Mouse (Mus musculus) hindbrain, embryonic 12.5 days (tissue): ENCODE results near the gene Ptprk. TPM values are rescaled to one million over a fixed set of nuclear protein-coding genes. Genes with fewer than 3 reads are reported as not detected.
A peak's percentile ranks its signal among the peaks of the same experiment; 100 is the strongest.

Experiments used
- ATAC-seq: fragments of 200-750 bp; cut with Nextera tagmentation; 2 replicates; pipeline ENCODE4 v1.8.0; 2017; ENCODE audit warnings: moderate TSS enrichment; ENCODE audit not compliant: low FRiP score
- H3K27ac ChIP-seq: fragments of 300-500 bp; sonication (generic); 2 replicates; pipeline ENCODE4 v1.5.1; 2016; ENCODE audit warnings: mild to moderate bottlenecking
- H3K27me3 ChIP-seq: fragments of 300-500 bp; sonication (generic); 2 replicates; pipeline ENCODE4 v1.6.1; 2016; ENCODE audit warnings: mild to moderate bottlenecking
- H3K36me3 ChIP-seq: fragments of 300-500 bp; sonication (generic); 2 replicates; pipeline ENCODE4 v1.6.1; 2016; ENCODE audit warnings: mild to moderate bottlenecking
- H3K4me1 ChIP-seq: fragments of 300-500 bp; sonication (generic); 2 replicates; pipeline ENCODE4 v1.6.1; 2016
- H3K4me2 ChIP-seq: fragments of 300-500 bp; sonication (generic); replicated peaks from 2 replicates; pipeline ENCODE4 v1.6.1; 2016; ENCODE audit warnings: mild to moderate bottlenecking
- H3K4me3 ChIP-seq: fragments of 300-500 bp; sonication (generic); 2 replicates; pipeline ENCODE4 v1.5.1; 2016; ENCODE audit warnings: mild to moderate bottlenecking
- H3K9ac ChIP-seq: fragments of 300-500 bp; sonication (generic); 2 replicates; pipeline ENCODE4 v1.6.1; 2016; ENCODE audit warnings: mild to moderate bottlenecking, moderate library complexity
- H3K9me3 ChIP-seq: fragments of 300-500 bp; sonication (generic); replicated peaks from 2 replicates; pipeline ENCODE4 v1.6.1; 2016; ENCODE audit warnings: mild to moderate bottlenecking
- WGBS: fragments of 180-500 bp; shearing (Covaris S2); methylation state at CpG from one replicate; pipeline ENCODE4 v1.1.7; 2016; 5-methylcytosine and 5-hydroxymethylcytosine counted together
- polyA plus RNA-seq: library from polyadenylated mRNA; unstranded; fragments of >200 nt; fragmentation: Nextera tagmentation; extraction: Ambion mirVana; gene quantifications from 2 replicates; pipeline ENCODE4 v1.2.1, GENCODE M21; 2016

Gene Ptprk
- polyA plus RNA-seq, 1 experiment from 2014 or later = 31.9 TPM

- 88% methylated on average over 1 of the region's 1 CpGs for WGBS
- Histone ChIP-seq H3K9me3 (no peaks in the 10 kb centered on the region), H3K27me3 (no peaks in the 10 kb centered on the region), H3K4me2 (no peak overlapping the region), H3K36me3 (no peaks in the 10 kb centered on the region), H3K9ac (no peak overlapping the region), H3K27ac (no peak overlapping the region), H3K4me3 (no peak overlapping the region), H3K4me1 (no peaks in the 10 kb centered on the region)
- no peak for ATAC-seq
Observed at GRCm38 (mm10) chr10:28212083-28212482, 137.5 kb downstream of the Ptprk start.

- no peak overlapping the region for H3K4me3 ChIP-seq
- H3K4me1 ChIP-seq = no peaks in the 10 kb centered on the region
- no peaks in the 10 kb centered on the region for H3K9me3 ChIP-seq
- no peak for ATAC-seq
- 78% methylated on average over 6 of the region's 6 CpGs for WGBS
- H3K27ac ChIP-seq = no peak overlapping the region
- no peak overlapping the region for H3K9ac ChIP-seq
- no peaks in the 10 kb centered on the region for H3K27me3 ChIP-seq
- H3K4me2 ChIP-seq = no peak overlapping the region
- no peaks in the 10 kb centered on the region for H3K36me3 ChIP-seq
Observed at GRCm38 (mm10) chr10:28215153-28215552, 140.5 kb downstream of the Ptprk start.

- no peaks in the 10 kb centered on the region for H3K36me3 ChIP-seq
- peaks cover 12% of the 10 kb centered on the region; the same call in 1 of the 2 replicates for H3K4me1 ChIP-seq
- no peaks in the 10 kb centered on the region for H3K9me3 ChIP-seq
- no peaks in the 10 kb centered on the region for H3K27me3 ChIP-seq
- no peak overlapping the region for H3K9ac ChIP-seq
- no peak overlapping the region for H3K4me2 ChIP-seq
- no peak overlapping the region for H3K4me3 ChIP-seq
- ATAC-seq = no peak
- H3K27ac ChIP-seq = no peak overlapping the region
- 68% methylated on average over 6 of the region's 6 CpGs for WGBS
Observed at GRCm38 (mm10) chr10:28223602-28224001, 149.0 kb downstream of the Ptprk start.

- Histone ChIP-seq H3K4me1 (peaks cover 12% of the 10 kb centered on the region; the same call in 1 of the 2 replicates), H3K9ac (no peak overlapping the region), H3K9me3 (no peaks in the 10 kb centered on the region), H3K4me2 (no peak overlapping the region), H3K4me3 (no peak overlapping the region), H3K27me3 (no peaks in the 10 kb centered on the region), H3K27ac (no peak overlapping the region), H3K36me3 (no peaks in the 10 kb centered on the region)
- WGBS = 77% methylated on average over 1 of the region's 1 CpGs
- ATAC-seq = no peak
Observed at GRCm38 (mm10) chr10:28224376-28224775, 149.8 kb downstream of the Ptprk start.

GRCm38 (mm10) chr10:28225536-28226075 is 151.0 kb downstream of the Ptprk start:
- Histone ChIP-seq H3K27ac (no peak overlapping the region), H3K9me3 (no peaks in the 10 kb centered on the region), H3K4me3 (no peak overlapping the region), H3K36me3 (no peaks in the 10 kb centered on the region), H3K27me3 (no peaks in the 10 kb centered on the region), H3K4me2 (no peak overlapping the region), H3K4me1 (peaks cover 12% of the 10 kb centered on the region; the same call in 1 of the 2 replicates), H3K9ac (no peak overlapping the region)
- no peak for ATAC-seq
- 41% methylated on average over 5 of the region's 5 CpGs for WGBS

GRCm38 (mm10) chr10:28227732-28228131 is 153.1 kb downstream of the Ptprk start:
- WGBS = 93% methylated on average over 4 of the region's 4 CpGs

GRCm38 (mm10) chr10:28228208-28228607 is 153.6 kb downstream of the Ptprk start:
- WGBS = 77% methylated on average over 1 of the region's 1 CpGs
- Histone ChIP-seq H3K27ac (no peak overlapping the region), H3K36me3 (no peaks in the 10 kb centered on the region), H3K27me3 (no peaks in the 10 kb centered on the region), H3K4me1 (peaks cover 18% of the 10 kb centered on the region), H3K4me2 (no peak overlapping the region), H3K9me3 (no peaks in the 10 kb centered on the region), H3K9ac (no peak overlapping the region), H3K4me3 (no peak overlapping the region)
- ATAC-seq = no peak

More at GRCm38 (mm10) chr10:28227732-28228131, 153.1 kb downstream of the Ptprk start:
- ATAC-seq = no peak
- Histone ChIP-seq H3K4me1 (peaks cover 18% of the 10 kb centered on the region), H3K4me3 (no peak overlapping the region), H3K36me3 (no peaks in the 10 kb centered on the region), H3K9me3 (no peaks in the 10 kb centered on the region), H3K4me2 (no peak overlapping the region), H3K27ac (no peak overlapping the region), H3K27me3 (no peaks in the 10 kb centered on the region), H3K9ac (no peak overlapping the region)

- H3K36me3 ChIP-seq = no peaks in the 10 kb centered on the region
- WGBS = 24% methylated on average over 4 of the region's 4 CpGs
- H3K4me3 ChIP-seq = no peak overlapping the region
- no peak overlapping the region for H3K9ac ChIP-seq
- no peaks in the 10 kb centered on the region for H3K27me3 ChIP-seq
- no peaks in the 10 kb centered on the region for H3K9me3 ChIP-seq
- peaks cover 6% of the 10 kb centered on the region for H3K4me1 ChIP-seq
- H3K4me2 ChIP-seq = no peak overlapping the region
- peak; percentile 48; the same call in 1 of the 2 replicates for ATAC-seq
- no peak overlapping the region for H3K27ac ChIP-seq
Observed at GRCm38 (mm10) chr10:28232273-28233167, 157.9 kb downstream of the Ptprk start.

- Histone ChIP-seq H3K4me2 (no peak overlapping the region), H3K4me3 (no peak overlapping the region), H3K4me1 (no peaks in the 10 kb centered on the region), H3K27me3 (no peaks in the 10 kb centered on the region), H3K36me3 (no peaks in the 10 kb centered on the region), H3K27ac (no peak overlapping the region), H3K9ac (no peak overlapping the region), H3K9me3 (no peaks in the 10 kb centered on the region)
- 76% methylated on average over 4 of the region's 4 CpGs for WGBS
- ATAC-seq = no peak
Observed at GRCm38 (mm10) chr10:28249047-28249446, 174.4 kb downstream of the Ptprk start.

GRCm38 (mm10) chr10:28251385-28251784 is 176.8 kb downstream of the Ptprk start:
- H3K27me3 ChIP-seq = no peaks in the 10 kb centered on the region
- no peaks in the 10 kb centered on the region for H3K4me1 ChIP-seq
- no peak for ATAC-seq
- WGBS = 66% methylated on average over 4 of the region's 4 CpGs
- no peaks in the 10 kb centered on the region for H3K9me3 ChIP-seq
- no peaks in the 10 kb centered on the region for H3K36me3 ChIP-seq
- H3K27ac ChIP-seq = no peak overlapping the region
- H3K4me2 ChIP-seq = no peak overlapping the region
- H3K4me3 ChIP-seq = no peak overlapping the region
- H3K9ac ChIP-seq = no peak overlapping the region

GRCm38 (mm10) chr10:28260651-28261050 is 186.0 kb downstream of the Ptprk start:
- Histone ChIP-seq H3K27me3 (no peaks in the 10 kb centered on the region), H3K4me2 (no peak overlapping the region), H3K9me3 (no peaks in the 10 kb centered on the region), H3K36me3 (no peaks in the 10 kb centered on the region), H3K9ac (no peak overlapping the region), H3K27ac (no peak overlapping the region), H3K4me1 (no peaks in the 10 kb centered on the region), H3K4me3 (no peak overlapping the region)
- ATAC-seq = no peak
- 61% methylated on average over 2 of the region's 2 CpGs for WGBS

GRCm38 (mm10) chr10:28262159-28262558 is 187.5 kb downstream of the Ptprk start:
- ATAC-seq = no peak
- Histone ChIP-seq H3K9me3 (no peaks in the 10 kb centered on the region), H3K27me3 (no peaks in the 10 kb centered on the region), H3K4me2 (no peak overlapping the region), H3K27ac (no peak overlapping the region), H3K4me1 (no peaks in the 10 kb centered on the region), H3K9ac (no peak overlapping the region), H3K36me3 (no peaks in the 10 kb centered on the region), H3K4me3 (no peak overlapping the region)
- 90% methylated on average over 3 of the region's 3 CpGs for WGBS

GRCm38 (mm10) chr10:28263546-28263945 is 188.9 kb downstream of the Ptprk start:
- no peaks in the 10 kb centered on the region for H3K4me1 ChIP-seq
- no peak for ATAC-seq

More at GRCm38 (mm10) chr10:28263546-28263945, 188.9 kb downstream of the Ptprk start:
- H3K36me3 ChIP-seq = no peaks in the 10 kb centered on the region
- H3K27me3 ChIP-seq = no peaks in the 10 kb centered on the region
- no peak overlapping the region for H3K9ac ChIP-seq
- no peaks in the 10 kb centered on the region for H3K9me3 ChIP-seq
- H3K4me2 ChIP-seq = no peak overlapping the region
- H3K27ac ChIP-seq = no peak overlapping the region
- H3K4me3 ChIP-seq = no peak overlapping the region
- WGBS = 85% methylated on average over 2 of the region's 2 CpGs
